Mouse (Mus musculus): ENCODE measurements at regions not wholly inside any gene's neighbourhood (a gene's known extent, or its start where the extent isn't known, plus 50 kb on each side); places are given as distances from the start of the nearest gene placed in this dataset.

DNA sequence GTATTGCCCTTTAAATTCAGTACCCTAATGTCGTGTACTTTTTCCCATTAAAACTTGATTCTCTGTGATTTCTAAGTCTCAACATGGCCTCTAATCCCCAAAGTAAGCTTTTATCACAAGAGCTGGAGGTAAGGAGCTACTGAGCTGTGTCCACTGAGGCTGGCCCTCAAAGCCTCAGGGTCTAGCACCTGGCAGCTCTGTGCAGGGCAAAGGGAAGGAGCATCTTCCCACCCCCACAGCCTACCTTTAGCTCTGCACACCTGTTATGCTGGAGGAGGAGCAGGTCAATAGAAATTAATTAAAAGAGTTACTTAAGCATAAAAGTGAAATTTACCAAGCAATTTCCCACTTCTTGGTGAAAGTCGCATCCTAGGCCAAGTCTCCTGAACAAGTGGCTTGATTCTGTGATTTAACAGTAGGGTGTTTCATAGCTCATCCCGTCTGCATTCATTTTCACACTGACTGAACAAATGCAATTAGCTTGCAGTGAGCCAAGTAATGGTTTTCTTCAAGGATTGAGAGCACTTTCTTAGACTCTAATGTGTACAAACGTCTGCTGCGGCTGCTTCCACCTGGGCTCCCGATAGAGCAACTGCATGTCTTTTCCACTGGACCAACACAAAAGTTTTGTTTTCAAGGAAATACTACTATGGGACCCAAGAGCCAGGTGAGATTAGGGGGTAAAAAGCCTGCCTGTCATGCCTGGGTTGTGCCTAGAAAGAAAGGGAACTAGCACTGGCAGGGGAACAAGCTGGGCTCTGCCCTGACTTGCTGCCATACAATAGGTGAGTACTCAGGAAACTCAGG lies 50.6 kb upstream of the Dap start:
- DNase-seq (ENCODE audit: low spot score), result peak; percentile 11
